Mouse (Mus musculus) heart, embryonic 14.5 days (tissue): ENCODE measurements around the gene Ccdc8. TPM values are rescaled to one million over a fixed set of nuclear protein-coding genes. Genes with fewer than 3 reads are reported as not detected.

Experiments used
- ATAC-seq: fragments of 200-750 bp; cut with Nextera tagmentation; 2 replicates; pipeline ENCODE4 v1.8.0; 2017; ENCODE audit warnings: low read depth, moderate TSS enrichment; ENCODE audit not compliant: insufficient number of reproducible peaks, insufficient read depth, low FRiP score
- H3K27ac ChIP-seq, 2 experiments: fragments of 200-500 bp in 1 of 2; fragments of 300-500 bp in 1 of 2; sonication (generic) in 1 of 2; replicated peaks in 1 of 2; 2 replicates each; pipeline ENCODE4 v1.5.1; 2012 to 2014; ENCODE audit warnings: low read depth in 2 of 2, low read length in 2 of 2, control low read depth in 1 of 2, mild to moderate bottlenecking in 1 of 2, mixed read lengths in 1 of 2; ENCODE audit not compliant: control insufficient read depth in 1 of 2, insufficient read depth in 1 of 2
- H3K27me3 ChIP-seq: fragments of 300-500 bp; sonication (generic); 2 replicates; pipeline ENCODE4 v1.6.1; 2014; ENCODE audit warnings: mild to moderate bottlenecking, low read length, control low read depth; ENCODE audit not compliant: control insufficient read depth, insufficient read depth
- H3K36me3 ChIP-seq: fragments of 300-500 bp; sonication (generic); 2 replicates; pipeline ENCODE4 v1.6.1; 2014; ENCODE audit warnings: mild to moderate bottlenecking, control low read depth, low read length, mixed read lengths; ENCODE audit not compliant: control insufficient read depth, insufficient read depth
- H3K4me1 ChIP-seq, 2 experiments: fragments of 200-500 bp in 1 of 2; fragments of 300-500 bp in 1 of 2; sonication (generic) in 1 of 2; 2 replicates each; pipeline ENCODE4 v1.6.1; 2012 to 2014; ENCODE audit warnings: low read length in 2 of 2, control low read depth in 1 of 2, mixed read lengths in 1 of 2; ENCODE audit not compliant: control insufficient read depth in 2 of 2, insufficient read depth in 2 of 2
- H3K4me2 ChIP-seq: fragments of 300-500 bp; sonication (generic); 2 replicates; pipeline ENCODE4 v1.6.1; 2014; ENCODE audit warnings: mild to moderate bottlenecking, low read length
- H3K4me3 ChIP-seq, 2 experiments: fragments of 200-500 bp in 1 of 2; fragments of 300-500 bp in 1 of 2; sonication (generic) in 1 of 2; 2 replicates each; pipeline ENCODE4 v1.5.1; 2012 to 2014; ENCODE audit warnings: low read length in 2 of 2, mild to moderate bottlenecking in 2 of 2, control low read depth in 1 of 2, low read depth in 1 of 2, moderate library complexity in 1 of 2; ENCODE audit not compliant: control insufficient read depth in 1 of 2, insufficient read depth in 1 of 2
- H3K9ac ChIP-seq: fragments of 300-500 bp; sonication (generic); 2 replicates; pipeline ENCODE4 v1.6.1; 2014; ENCODE audit warnings: mild to moderate bottlenecking, low read length
- H3K9me3 ChIP-seq: fragments of 300-500 bp; sonication (generic); 2 replicates; pipeline ENCODE4 v1.6.1; 2016; ENCODE audit warnings: low read length, control low read depth; ENCODE audit not compliant: control insufficient read depth
- WGBS: fragments of 180-500 bp; shearing (Covaris S2); extraction: QIAGEN DNeasy Blood & Tissue Kit; methylation state at CpG from one replicate; pipeline ENCODE4 v1.1.7; 2014; 5-methylcytosine and 5-hydroxymethylcytosine counted together
- polyA plus RNA-seq: library from polyadenylated mRNA; unstranded; fragments of >200 nt; fragmentation: Nextera tagmentation; extraction: Ambion mirVana; gene quantifications from 2 replicates; pipeline ENCODE4 v1.2.1, GENCODE M21; 2014

Gene Ccdc8
- polyA plus RNA-seq, 1 experiment from 2014 or later: 26.8 TPM

- H3K4me1 ChIP-seq: peaks cover 38 to 64% of the 10 kb centered on the region in 2 experiments
- 0 out of 2 replicates have a peak, but pooled peaks cover 2% of the 10 kb centered on the region for H3K9me3 ChIP-seq
- H3K27ac ChIP-seq: peak overlapping the region; percentile 92 to 93
- no peaks in the 10 kb centered on the region for H3K27me3 ChIP-seq
- peak overlapping the region; percentile 91 for H3K4me2 ChIP-seq
- peaks cover 39% of the 10 kb centered on the region for H3K36me3 ChIP-seq
- peak overlapping the region; percentile 85 to 97 for H3K4me3 ChIP-seq
- H3K9ac ChIP-seq: peak overlapping the region; percentile 95
- peak; percentile 96 for ATAC-seq
- WGBS: under 1% methylated on average over 27 of the region's 27 CpGs
These were observed 1.3 kb downstream of the Ccdc8 start for GRCm38 (mm10) chr7:16993651-16994399.

- H3K4me2 ChIP-seq: peak overlapping the region; percentile 91
- H3K9ac ChIP-seq: peak overlapping the region; percentile 95
- peak overlapping the region; percentile 85 to 97 for H3K4me3 ChIP-seq
- no peak for ATAC-seq
- no peaks in the 10 kb centered on the region for H3K27me3 ChIP-seq
- 0 out of 2 replicates have a peak, but pooled peaks cover 2% of the 10 kb centered on the region for H3K9me3 ChIP-seq
- peak overlapping the region; percentile 92 to 93 for H3K27ac ChIP-seq
- peaks cover 45% of the 10 kb centered on the region for H3K36me3 ChIP-seq
- peaks cover 39 to 67% of the 10 kb centered on the region in 2 experiments for H3K4me1 ChIP-seq
- WGBS: 2% methylated on average over 20 of the region's 20 CpGs
These were observed 1.9 kb downstream of the Ccdc8 start for GRCm38 (mm10) chr7:16994400-16994799.

- Histone ChIP-seq H3K9ac (peak overlapping the region; percentile 95), H3K27ac (peak overlapping the region in 1 of 2 experiments; percentile 93; a peak in 1 of 4 replicates), H3K4me1 (peaks cover 34 to 65% of the 10 kb centered on the region in 2 experiments), H3K27me3 (no peaks in the 10 kb centered on the region), H3K4me3 (peak overlapping the region; percentile 85 to 97), H3K9me3 (no peaks in the 10 kb centered on the region), H3K36me3 (peaks cover 53% of the 10 kb centered on the region), H3K4me2 (peak overlapping the region; percentile 91)
- no peak for ATAC-seq
- WGBS: 68% methylated on average over 4 of the region's 4 CpGs
These were observed 2.8 kb downstream of the Ccdc8 start for GRCm38 (mm10) chr7:16995345-16995744.

- peaks cover 79% of the 10 kb centered on the region for H3K36me3 ChIP-seq
- H3K9ac ChIP-seq: no peak overlapping the region
- no peak for ATAC-seq
These were observed 6.7 kb downstream of the Ccdc8 start for GRCm38 (mm10) chr7:16999233-16999632.

GRCm38 (mm10) chr7:16999650-17000049 lies 7.1 kb downstream of the Ccdc8 start:
- Histone ChIP-seq H3K4me2 (no peak overlapping the region), H3K4me3 (no peak overlapping the region), H3K9me3 (no peaks in the 10 kb centered on the region), H3K4me1 (peaks cover 19 to 42% of the 10 kb centered on the region in 2 experiments), H3K9ac (no peak overlapping the region), H3K27ac (peak overlapping the region; percentile 55; a peak in 3 of 4 replicates), H3K36me3 (peaks cover 83% of the 10 kb centered on the region), H3K27me3 (no peaks in the 10 kb centered on the region)
- 20% methylated on average over 4 of the region's 4 CpGs for WGBS
- ATAC-seq: peak; percentile 7; the same call in 1 of the 2 replicates

More at GRCm38 (mm10) chr7:16999233-16999632, 6.7 kb downstream of the Ccdc8 start:
- Histone ChIP-seq H3K9me3 (no peaks in the 10 kb centered on the region), H3K27ac (peak overlapping the region; percentile 55; a peak in 3 of 4 replicates), H3K4me2 (no peak overlapping the region), H3K4me3 (no peak overlapping the region), H3K27me3 (no peaks in the 10 kb centered on the region), H3K4me1 (peaks cover 19 to 46% of the 10 kb centered on the region in 2 experiments)
- 34% methylated on average over 4 of the region's 4 CpGs for WGBS

GRCm38 (mm10) chr7:17002375-17003195 lies 10.1 kb downstream of the Ccdc8 start:
- Histone ChIP-seq H3K27me3 (no peaks in the 10 kb centered on the region), H3K9ac (no peak overlapping the region), H3K36me3 (peaks cover 86% of the 10 kb centered on the region), H3K4me1 (peaks cover 4 to 14% of the 10 kb centered on the region in 2 experiments; a peak in 3 of 4 replicates), H3K27ac (0 out of 4 replicates have a peak overlapping the region, but pooled peaks of 1 of the 2 experiments have one; percentile 14), H3K9me3 (no peaks in the 10 kb centered on the region), H3K4me3 (no peak overlapping the region), H3K4me2 (no peak overlapping the region)
- no peak for ATAC-seq
- 19% methylated on average over 7 of the region's 7 CpGs for WGBS

- Histone ChIP-seq H3K4me2 (no peak overlapping the region), H3K4me1 (peaks cover 4 to 6% of the 10 kb centered on the region in 2 experiments; a peak in 3 of 4 replicates), H3K27me3 (no peaks in the 10 kb centered on the region), H3K4me3 (no peak overlapping the region), H3K27ac (0 out of 4 replicates have a peak overlapping the region, but pooled peaks of 1 of the 2 experiments have one; percentile 14), H3K9me3 (no peaks in the 10 kb centered on the region), H3K9ac (no peak overlapping the region), H3K36me3 (peaks cover 86% of the 10 kb centered on the region)
- no peak for ATAC-seq
- WGBS: 75% methylated on average over 7 of the region's 7 CpGs
These were observed 10.9 kb downstream of the Ccdc8 start for GRCm38 (mm10) chr7:17003230-17003960.
